Mouse (Mus musculus) CD4-positive, CD25-positive, alpha-beta regulatory T cell, adult 2 months (primary cell): ENCODE measurements around the gene Slc12a8.

ENCODE experiments used
- DNase-seq: peaks from one replicate; pipeline ENCODE4 v3.0.0-alpha.2; 2012; ENCODE audit warnings: low read depth, low spot score

Slc12a8 gene

GRCm38 (mm10) chr16:33672643-33673042 lies 155.5 kb downstream of the Slc12a8 start:
- no peak for DNase-seq

GRCm38 (mm10) chr16:33673530-33674109 lies 156.5 kb downstream of the Slc12a8 start:
- no peak for DNase-seq

GRCm38 (mm10) chr16:33675151-33675847 lies 158.2 kb downstream of the Slc12a8 start:
- no peak for DNase-seq

GRCm38 (mm10) chr16:33675848-33676184 lies 158.7 kb downstream of the Slc12a8 start:
- DNase-seq = no peak

GRCm38 (mm10) chr16:33676347-33677312 lies 159.5 kb downstream of the Slc12a8 start:
- DNase-seq = no peak

GRCm38 (mm10) chr16:33677313-33677690 lies 160.2 kb downstream of the Slc12a8 start:
- no peak for DNase-seq

GRCm38 (mm10) chr16:33677901-33678300 lies 160.8 kb downstream of the Slc12a8 start:
- no peak for DNase-seq

- no peak for DNase-seq
Measured at GRCm38 (mm10) chr16:33680271-33680670, 163.1 kb downstream of the Slc12a8 start.

- DNase-seq = no peak
Measured at GRCm38 (mm10) chr16:33680816-33681215, 163.7 kb downstream of the Slc12a8 start.

- no peak for DNase-seq
Measured at GRCm38 (mm10) chr16:33681661-33682060, 164.5 kb downstream of the Slc12a8 start.

- DNase-seq = no peak
Measured at GRCm38 (mm10) chr16:33682651-33683050, 165.5 kb downstream of the Slc12a8 start.

GRCm38 (mm10) chr16:33683206-33684161 lies 166.4 kb downstream of the Slc12a8 start:
- peak; percentile 69 for DNase-seq

GRCm38 (mm10) chr16:33684162-33684702 lies 167.1 kb downstream of the Slc12a8 start, which contains the start of gene Heg1:
Gene Heg1, plus strand, starts transcription at chr16:33684370.
- peak; percentile 91 for DNase-seq

- DNase-seq = peak; percentile 53
Measured at GRCm38 (mm10) chr16:33684703-33685701, 167.9 kb downstream of the Slc12a8 start.

- no peak for DNase-seq
Measured at GRCm38 (mm10) chr16:33686056-33686455, 168.9 kb downstream of the Slc12a8 start.

GRCm38 (mm10) chr16:33687724-33688123 lies 170.6 kb downstream of the Slc12a8 start:
- DNase-seq = peak; percentile 71

GRCm38 (mm10) chr16:33690975-33691747 lies 174.0 kb downstream of the Slc12a8 start:
- peak; percentile 40 for DNase-seq

- no peak for DNase-seq
Measured at GRCm38 (mm10) chr16:33693553-33693952, 176.4 kb downstream of the Slc12a8 start.
